Mouse (Mus musculus) left cerebral cortex, postnatal 4 days (tissue): Measurements from ENCODE around the gene Emd. TPM values are rescaled to one million over a fixed set of nuclear protein-coding genes. Genes with fewer than 3 reads are reported as not detected.
A peak's percentile ranks its signal among the peaks of the same experiment; 100 is the strongest.
"Not testable (repeated sequence)": the region's sequence is repeated elsewhere in the genome, so short reads cannot be mapped to it uniquely, and the experiment has no call there.

Source experiments
- DNase-seq: peaks from one replicate; pipeline ENCODE4 v3.0.0-alpha.2; 2022
- intact Hi-C: fragments of 180-260 bp; cut with DNase I; formaldehyde crosslinking; loops from one replicate; pipeline ENCODE4 v1.15.1; 2025
- total RNA-seq, 2 experiments: library from RNA; stranded (reverse); gene quantifications; 2 replicates each; pipeline ENCODE4 v1.2.3; 2021

Gene Emd
- 10 to 100 TPM; 48.2 to 52.3 TPM for total RNA-seq

- DNase-seq: peak; percentile 89
- intact Hi-C loops: no loop called here
These were observed at the start of gene Emd for GRCm38 (mm10) chrX:74254153-74254887. Emd (plus strand) TSS chrX:74254687.

GRCm38 (mm10) chrX:74218496-74218895, 36.0 kb upstream of the Emd start:
- no peak for DNase-seq
- intact Hi-C loops: no loop called here

GRCm38 (mm10) chrX:74219449-74219848, 35.0 kb upstream of the Emd start:
- no peak for DNase-seq
- intact Hi-C loops: no loop called here

- DNase-seq, intact Hi-C loops: not testable (repeated sequence)
These were observed 34.4 kb upstream of the Emd start for GRCm38 (mm10) chrX:74220099-74220498.

GRCm38 (mm10) chrX:74230038-74230437, 24.4 kb upstream of the Emd start:
- intact Hi-C loops: loop anchor here (10.0 kb wide), 1 partner anchor 275 kb away; no protein-coding TSS in a partner anchor
- DNase-seq: no peak

GRCm38 (mm10) chrX:74233196-74233595, 21.3 kb upstream of the Emd start:
- intact Hi-C loops: loop anchor here (10.0 kb wide), 1 partner anchor 278 kb away; no protein-coding TSS in a partner anchor
- DNase-seq: no peak

- intact Hi-C loops: loop anchor here (10.0 kb wide), 1 partner anchor 126 kb away; no protein-coding TSS in a partner anchor
- no peak for DNase-seq
These were observed 14.2 kb upstream of the Emd start for GRCm38 (mm10) chrX:74240332-74240731.

GRCm38 (mm10) chrX:74243396-74243795, 11.1 kb upstream of the Emd start:
- intact Hi-C loops: loop anchor here (10.0 kb wide), 1 partner anchor 129 kb away; no protein-coding TSS in a partner anchor

GRCm38 (mm10) chrX:74243807-74244206, 10.7 kb upstream of the Emd start:
- intact Hi-C loops: loop anchor here (10.0 kb wide), 1 partner anchor 129 kb away; no protein-coding TSS in a partner anchor
- DNase-seq: no peak

More at GRCm38 (mm10) chrX:74243396-74243795, 11.1 kb upstream of the Emd start:
- DNase-seq: no peak

- DNase-seq: peak; percentile 48
- intact Hi-C loops: loop anchor here (5.0 to 10.0 kb wide), 2 partner anchors 130 to 168 kb away; no protein-coding TSS in a partner anchor
These were observed 9.8 kb upstream of the Emd start for GRCm38 (mm10) chrX:74244614-74245083.

GRCm38 (mm10) chrX:74245107-74245506, 9.4 kb upstream of the Emd start:
- intact Hi-C loops: loop anchor here (5.0 to 10.0 kb wide), 2 partner anchors 130 to 167 kb away; no protein-coding TSS in a partner anchor
- no peak for DNase-seq

- intact Hi-C loops: loop anchor here (5.0 to 10.0 kb wide), 2 partner anchors 131 to 167 kb away; no protein-coding TSS in a partner anchor
- peak; percentile 88 for DNase-seq
These were observed 8.8 kb upstream of the Emd start for GRCm38 (mm10) chrX:74245687-74246086.

GRCm38 (mm10) chrX:74246213-74246681, 8.2 kb upstream of the Emd start:
- intact Hi-C loops: loop anchor here (5.0 to 10.0 kb wide), 2 partner anchors 131 to 166 kb away; no protein-coding TSS in a partner anchor
- DNase-seq: peak; percentile 88

- intact Hi-C loops: loop anchor here (5.0 to 10.0 kb wide), 2 partner anchors 132 to 166 kb away; no protein-coding TSS in a partner anchor
These were observed 7.8 kb upstream of the Emd start for GRCm38 (mm10) chrX:74246693-74247092.

GRCm38 (mm10) chrX:74248651-74249050, 5.8 kb upstream of the Emd start:
- peak; percentile 63 for DNase-seq
- intact Hi-C loops: loop anchor here (5.0 to 10.0 kb wide), 2 partner anchors 134 to 164 kb away; no protein-coding TSS in a partner anchor

More at GRCm38 (mm10) chrX:74246693-74247092, 7.8 kb upstream of the Emd start:
- no peak for DNase-seq

GRCm38 (mm10) chrX:74249615-74250014, 4.9 kb upstream of the Emd start, which contains the start of gene Flna:
Flna (minus strand) TSS chrX:74249820.
- intact Hi-C loops: loop anchor here (5.0 to 10.0 kb wide), 2 partner anchors 135 to 163 kb away; no protein-coding TSS in a partner anchor

GRCm38 (mm10) chrX:74254888-74255565, 540 bp downstream of the Emd start:
- DNase-seq: no peak
- intact Hi-C loops: no loop called here

More at GRCm38 (mm10) chrX:74249615-74250014, 4.9 kb upstream of the Emd start, which contains the start of gene Flna:
- DNase-seq: peak; percentile 54

GRCm38 (mm10) chrX:74257746-74258145, 3.3 kb downstream of the Emd start:
- no peak for DNase-seq
- intact Hi-C loops: no loop called here

- intact Hi-C loops: loop anchor here (5.0 kb wide), 1 partner anchor 38 kb away; no protein-coding TSS in a partner anchor
These were observed 15.2 kb downstream of the Emd start for GRCm38 (mm10) chrX:74269736-74270061.

More at GRCm38 (mm10) chrX:74269736-74270061, 15.2 kb downstream of the Emd start:
- DNase-seq: no peak
